Mouse (Mus musculus) left cerebral cortex, adult 2 months (tissue): Measurements from ENCODE around the gene Prpsap1. TPM values are rescaled to one million over a fixed set of nuclear protein-coding genes. Genes with fewer than 3 reads are reported as not detected.

Experiments used
- DNase-seq, 2 experiments: peaks; one replicate each; pipeline ENCODE4 v3.0.0; 2021 to 2022; ENCODE audit warnings: low spot score in 2 of 2, mixed read lengths in 1 of 2; ENCODE audit errors: extremely low spot score in 1 of 2
- H3K27ac ChIP-seq: fragments of 200-600 bp; 2 replicates; pipeline ENCODE4 v1.8.1; 2022
- H3K4me3 ChIP-seq: fragments of 200-600 bp; 2 replicates; pipeline ENCODE4 v1.8.1; 2022
- CTCF ChIP-seq: fragments of 200-600 bp; IDR thresholded peaks from 2 replicates; pipeline ENCODE4 v1.8.1; 2022; ENCODE audit warnings: antibody characterized with exemption, mild to moderate bottlenecking, moderate library complexity
- intact Hi-C: fragments of 180-260 bp; cut with DNase I; formaldehyde crosslinking; loops from one replicate; pipeline ENCODE4 v1.15.1; 2025
- long read RNA-seq, 2 experiments: library from polyadenylated mRNA; stranded (forward); transcript quantifications; one replicate each; pipeline ENCODE4 v2.0.0; 2021; ENCODE audit warnings: borderline mapping rate in 2 of 2
- total RNA-seq, 2 experiments: library from RNA; stranded (reverse); gene quantifications; 2 replicates each; pipeline ENCODE4 v1.2.3; 2021

The Prpsap1 gene
- 10 to 100 TPM; 78.3 to 85.6 TPM for total RNA-seq
- long read RNA-seq, experiment 1, transcript Prpsap1-201 (10 exons, 1,841 nt) = major isoform, 57 of 81 reads
- long read RNA-seq, experiment 1, partial matches to known transcripts = 3 of 81 reads
- long read RNA-seq, experiment 1, other reads (novel, unspliced or antisense) = 17 of 81 reads
- long read RNA-seq, experiment 2, transcript Prpsap1-201 (10 exons, 1,841 nt) = major isoform, 50 of 75 reads
- long read RNA-seq, experiment 2, partial matches to known transcripts = 0 of 75 reads
- long read RNA-seq, experiment 2, other reads (novel, unspliced or antisense) = 21 of 75 reads

- H3K27ac ChIP-seq = peak within 1 kb of the TSS; percentile 62
- intact Hi-C loops = no loop called here
- DNase-seq = peak in 1 of 2 experiments; percentile 27
- no peak within 1 kb of the TSS for H3K4me3 ChIP-seq
- TF ChIP-seq CTCF = peak; percentile 69
Observed at GRCm38 (mm10) chr11:116493795-116494252, at the start of gene Prpsap1. Gene Prpsap1, minus strand, starts transcription at chr11:116494202.

- no peak overlapping the region for H3K4me3 ChIP-seq
- peak; percentile 44 to 55 for DNase-seq
- TF ChIP-seq CTCF = peak; percentile 78
- H3K27ac ChIP-seq = no peak overlapping the region
- intact Hi-C loops = no loop called here
Observed at GRCm38 (mm10) chr11:116543110-116543509, 49.1 kb upstream of the Prpsap1 start.

GRCm38 (mm10) chr11:116541183-116541582, 47.2 kb upstream of the Prpsap1 start:
- intact Hi-C loops = no loop called here
- no peak for DNase-seq
- H3K4me3 ChIP-seq = no peak overlapping the region
- TF ChIP-seq CTCF = no peak
- peak overlapping the region; percentile 28; the same call in 1 of the 2 replicates for H3K27ac ChIP-seq

- intact Hi-C loops = no loop called here
- DNase-seq = peak in 1 of 2 experiments; percentile 7
- Histone ChIP-seq H3K27ac (no peak overlapping the region), H3K4me3 (no peak overlapping the region)
- no peak for TF ChIP-seq CTCF
Observed at GRCm38 (mm10) chr11:116538142-116538735, 44.2 kb upstream of the Prpsap1 start.

- peak in 1 of 2 experiments; percentile 5 for DNase-seq
- Histone ChIP-seq H3K27ac (no peak overlapping the region), H3K4me3 (no peak overlapping the region)
- intact Hi-C loops = no loop called here
- no peak for TF ChIP-seq CTCF
Observed at GRCm38 (mm10) chr11:116537388-116537787, 43.4 kb upstream of the Prpsap1 start.

- no peak overlapping the region for H3K4me3 ChIP-seq
- peak in 1 of 2 experiments; percentile 7 for DNase-seq
- no peak overlapping the region for H3K27ac ChIP-seq
- intact Hi-C loops = no loop called here
- no peak for TF ChIP-seq CTCF
Observed at GRCm38 (mm10) chr11:116536685-116537084, 42.7 kb upstream of the Prpsap1 start.

- Histone ChIP-seq H3K4me3 (peak overlapping the region; percentile 48), H3K27ac (no peak overlapping the region)
- intact Hi-C loops = loop anchor here (1.0 kb wide), 1 partner anchor 33 kb away; no protein-coding TSS in a partner anchor
- DNase-seq = peak; percentile 65 to 72
- peak; percentile 78 for TF ChIP-seq CTCF
Observed at GRCm38 (mm10) chr11:116534154-116534865, 40.3 kb upstream of the Prpsap1 start.

- H3K27ac ChIP-seq = no peak overlapping the region
- peak overlapping the region; percentile 48 for H3K4me3 ChIP-seq
- TF ChIP-seq CTCF = no peak
- intact Hi-C loops = loop anchor here (1.0 to 2.0 kb wide), 2 partner anchors 32 to 43 kb away; no protein-coding TSS in a partner anchor
- peak in 1 of 2 experiments; percentile 17 for DNase-seq
Observed at GRCm38 (mm10) chr11:116533341-116534153, 39.5 kb upstream of the Prpsap1 start.

GRCm38 (mm10) chr11:116532810-116533338, 38.9 kb upstream of the Prpsap1 start:
- Histone ChIP-seq H3K27ac (no peak overlapping the region), H3K4me3 (peak overlapping the region; percentile 48)
- DNase-seq = peak; percentile 39 to 55
- intact Hi-C loops = loop anchor here (2.0 kb wide), 1 partner anchor 42 kb away; no protein-coding TSS in a partner anchor
- no peak; the same call in 1 of the 2 replicates for TF ChIP-seq CTCF

GRCm38 (mm10) chr11:116532262-116532809, 38.3 kb upstream of the Prpsap1 start:
- peak in 1 of 2 experiments; percentile 26 for DNase-seq
- intact Hi-C loops = loop anchor here (2.0 kb wide), 1 partner anchor 42 kb away; no protein-coding TSS in a partner anchor
- no peak for TF ChIP-seq CTCF
- peak overlapping the region; percentile 48 for H3K4me3 ChIP-seq
- H3K27ac ChIP-seq = no peak overlapping the region
